Mouse (Mus musculus) liver, embryonic 15.5 days (tissue): Measurements from ENCODE around the gene Afg1l. TPM values are rescaled to one million over a fixed set of nuclear protein-coding genes. Genes with fewer than 3 reads are reported as not detected.

Experiments
- ATAC-seq: fragments of 200-750 bp; cut with Nextera tagmentation; 2 replicates; pipeline ENCODE4 v1.8.0; 2017; ENCODE audit warnings: moderate number of reproducible peaks, mild to moderate bottlenecking, moderate library complexity; ENCODE audit not compliant: insufficient read depth
- H3K27ac ChIP-seq: fragments of 300-500 bp; sonication (generic); replicated peaks from 2 replicates; pipeline ENCODE4 v1.5.1; 2015; ENCODE audit warnings: mild to moderate bottlenecking, inconsistent platforms
- H3K27me3 ChIP-seq: fragments of 300-500 bp; sonication (generic); 2 replicates; pipeline ENCODE4 v1.6.1; 2015; ENCODE audit warnings: mild to moderate bottlenecking, inconsistent platforms
- H3K36me3 ChIP-seq: fragments of 300-500 bp; sonication (generic); replicated peaks from 2 replicates; pipeline ENCODE4 v1.6.1; 2015; ENCODE audit warnings: moderate library complexity, mild to moderate bottlenecking, inconsistent platforms
- H3K4me1 ChIP-seq: fragments of 300-500 bp; sonication (generic); replicated peaks from 2 replicates; pipeline ENCODE4 v1.6.1; 2015; ENCODE audit warnings: inconsistent platforms
- H3K4me2 ChIP-seq: fragments of 300-500 bp; sonication (generic); 2 replicates; pipeline ENCODE4 v1.6.1; 2015; ENCODE audit warnings: moderate library complexity, mild to moderate bottlenecking, inconsistent platforms
- H3K4me3 ChIP-seq: fragments of 300-500 bp; sonication (generic); replicated peaks from 2 replicates; pipeline ENCODE4 v1.5.1; 2015; ENCODE audit warnings: mild to moderate bottlenecking, inconsistent platforms
- H3K9ac ChIP-seq: fragments of 300-500 bp; sonication (generic); 2 replicates; pipeline ENCODE4 v1.6.1; 2015; ENCODE audit warnings: moderate library complexity, mild to moderate bottlenecking, inconsistent platforms
- H3K9me3 ChIP-seq: fragments of 300-500 bp; sonication (generic); replicated peaks from 2 replicates; pipeline ENCODE4 v1.6.1; 2016; ENCODE audit warnings: inconsistent platforms
- WGBS: fragments of 180-500 bp; shearing (Covaris S2); methylation state at CpG from one replicate; pipeline ENCODE4 v1.1.7; 2015; ENCODE audit warnings: mixed read lengths; ENCODE audit not compliant: insufficient replicate concordance; 5-methylcytosine and 5-hydroxymethylcytosine counted together
- polyA plus RNA-seq: library from polyadenylated mRNA; unstranded; fragments of >200 nt; fragmentation: Nextera tagmentation; extraction: Ambion mirVana; gene quantifications from 2 replicates; pipeline ENCODE4 v1.2.1, GENCODE M21; 2015

Afg1l gene
- polyA plus RNA-seq, 1 experiment from 2014 or later, result 2.3 TPM

DNA sequence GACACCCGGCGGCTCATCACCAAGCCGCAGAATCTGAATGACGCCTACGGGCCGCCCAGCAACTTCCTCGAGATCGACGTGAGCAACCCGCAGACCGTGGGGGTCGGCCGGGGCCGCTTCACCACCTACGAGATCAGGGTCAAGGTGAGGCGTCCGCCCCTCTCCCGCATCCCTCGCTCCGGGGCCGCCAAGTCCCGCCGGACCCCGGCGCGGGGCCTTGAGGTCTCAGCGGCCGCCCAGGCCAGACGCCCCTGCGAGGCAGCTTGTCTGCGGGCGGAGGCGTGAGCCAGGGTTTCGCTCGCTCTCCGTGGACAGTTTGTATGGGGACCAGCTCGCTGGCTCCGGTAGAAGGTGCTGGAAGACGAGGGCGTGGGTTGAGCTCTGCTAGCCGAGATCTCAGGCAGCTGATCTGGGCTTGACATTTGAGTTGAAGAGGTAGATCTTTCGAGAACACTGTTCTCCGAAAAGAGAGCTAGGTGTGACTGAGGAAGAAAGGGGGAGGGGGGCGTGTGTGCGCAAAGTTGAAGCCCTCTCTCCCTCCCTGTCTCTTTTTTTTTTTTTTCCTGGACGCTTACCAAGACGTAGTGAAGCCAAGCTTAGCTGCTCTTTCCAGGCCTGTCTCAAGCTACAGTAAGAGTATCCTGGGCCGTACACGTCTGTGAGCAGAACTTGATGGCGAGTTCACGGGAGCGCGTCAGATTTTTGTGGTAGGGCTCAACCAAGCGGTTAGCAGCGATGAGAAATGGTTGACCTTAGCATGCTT is 24.2 kb upstream of the Afg1l start:
- WGBS, result under 1% methylated on average over 53 of the region's 55 CpGs
- H3K27me3 ChIP-seq, result no peaks in the 10 kb centered on the region
- peak overlapping the region; percentile 99 for H3K27ac ChIP-seq
- peaks cover 10% of the 10 kb centered on the region for H3K36me3 ChIP-seq
- peak overlapping the region; percentile 98 for H3K9ac ChIP-seq
- no peaks in the 10 kb centered on the region for H3K9me3 ChIP-seq
- H3K4me3 ChIP-seq, result peak overlapping the region; percentile 92
- peak; percentile 57 for ATAC-seq
- H3K4me1 ChIP-seq, result peaks cover 57% of the 10 kb centered on the region
- peak overlapping the region; percentile 78 for H3K4me2 ChIP-seq

DNA sequence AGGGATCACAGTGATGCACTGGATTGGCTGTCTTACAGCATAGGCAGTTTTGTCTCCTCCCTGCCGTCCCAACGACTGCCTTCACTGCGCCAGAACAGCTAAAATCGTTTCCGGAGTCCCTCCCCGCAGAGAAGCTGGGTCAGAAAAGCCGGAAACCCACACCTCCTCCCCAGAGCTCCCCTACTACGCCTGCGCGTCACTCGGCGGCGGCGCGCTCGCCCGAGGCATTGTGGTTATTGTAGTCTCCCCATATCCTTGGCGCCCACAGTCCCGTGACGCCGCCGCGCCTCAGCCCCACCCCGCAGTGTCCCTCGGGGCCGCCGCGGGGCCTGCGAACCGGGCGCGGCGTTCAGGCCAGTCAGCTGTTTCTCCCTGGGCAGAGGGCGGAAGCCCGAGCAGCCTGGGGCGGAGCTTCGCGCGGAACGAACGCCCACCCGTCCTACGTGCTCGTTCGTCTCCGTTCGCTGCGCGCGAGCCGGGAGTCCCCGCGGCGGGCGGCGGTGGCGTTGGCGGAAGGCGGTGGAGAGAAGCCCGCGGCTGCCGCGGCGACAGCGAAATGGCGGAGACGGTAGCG is 23.5 kb upstream of the Afg1l start, which contains the start of gene Snx3:
Gene Snx3 (plus strand): TSS at position 256 of the 574 bp plus-strand sequence.
- WGBS, result under 1% methylated on average over 68 of the region's 68 CpGs
- Histone ChIP-seq H3K4me2 (peak within 1 kb of the TSS; percentile 78), H3K27ac (peak within 1 kb of the TSS; percentile 99), H3K27me3 (no peaks in the 10 kb centered on the region), H3K9ac (peak within 1 kb of the TSS; percentile 98), H3K9me3 (no peaks in the 10 kb centered on the region), H3K4me1 (peaks cover 52% of the 10 kb centered on the region), H3K4me3 (peak within 1 kb of the TSS; percentile 92), H3K36me3 (peaks cover 3% of the 10 kb centered on the region)
- peak; percentile 98 for ATAC-seq

DNA sequence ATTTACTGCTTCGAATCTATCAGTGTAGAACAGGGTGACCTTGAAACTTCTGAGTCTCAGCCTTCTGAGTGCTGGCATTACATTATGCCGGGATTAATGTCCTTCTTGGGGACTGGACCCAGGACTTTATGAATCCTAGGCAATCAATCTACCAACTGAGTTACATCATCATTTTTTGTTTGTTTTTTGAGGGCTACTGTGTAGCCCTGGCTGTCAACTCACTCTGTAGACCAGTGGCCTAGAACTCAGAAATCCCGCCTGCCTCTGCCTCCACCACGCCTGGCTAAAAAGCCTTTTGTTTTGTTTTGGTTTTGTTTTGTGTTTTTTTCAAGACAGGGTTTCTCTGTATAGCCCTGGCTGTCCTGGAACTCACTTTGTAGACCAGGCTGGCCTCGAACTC is 22.8 kb upstream of the Afg1l start:
- no peak for ATAC-seq
- Histone ChIP-seq H3K4me2 (peak overlapping the region; percentile 78), H3K36me3 (no peaks in the 10 kb centered on the region; the same call in 1 of the 2 replicates), H3K4me3 (peak overlapping the region; percentile 92), H3K9me3 (no peaks in the 10 kb centered on the region), H3K4me1 (peaks cover 49% of the 10 kb centered on the region), H3K9ac (peak overlapping the region; percentile 33), H3K27ac (peak overlapping the region; percentile 99), H3K27me3 (no peaks in the 10 kb centered on the region)
- 67% methylated on average over 5 of the region's 5 CpGs for WGBS

DNA sequence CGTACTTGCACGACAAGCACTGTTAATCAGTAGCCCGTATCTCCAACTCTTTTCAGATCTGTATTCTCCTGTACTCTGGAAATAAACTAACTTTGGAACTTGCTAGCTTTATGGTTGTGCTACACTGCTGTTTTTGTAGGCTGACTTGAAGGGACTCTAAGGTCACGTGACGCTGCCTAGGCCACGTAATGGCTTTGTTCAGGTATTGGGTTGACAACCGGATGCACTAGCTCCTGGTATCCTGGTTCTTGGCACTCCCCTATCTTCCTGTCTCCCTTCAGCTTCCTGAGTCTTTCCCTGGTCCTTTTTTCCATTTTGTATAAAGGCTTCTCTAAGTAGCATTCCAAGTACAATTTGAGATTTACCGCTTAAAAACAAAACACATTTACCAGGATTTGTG is 22.2 kb upstream of the Afg1l start:
- Histone ChIP-seq H3K36me3 (no peaks in the 10 kb centered on the region; the same call in 1 of the 2 replicates), H3K4me1 (peaks cover 45% of the 10 kb centered on the region), H3K27me3 (no peaks in the 10 kb centered on the region), H3K9ac (no peak overlapping the region), H3K4me2 (peak overlapping the region; percentile 78; the same call in 1 of the 2 replicates), H3K4me3 (no peak overlapping the region), H3K9me3 (no peaks in the 10 kb centered on the region), H3K27ac (peak overlapping the region; percentile 99)
- WGBS, result 83% methylated on average over 8 of the region's 8 CpGs
- no peak for ATAC-seq

DNA sequence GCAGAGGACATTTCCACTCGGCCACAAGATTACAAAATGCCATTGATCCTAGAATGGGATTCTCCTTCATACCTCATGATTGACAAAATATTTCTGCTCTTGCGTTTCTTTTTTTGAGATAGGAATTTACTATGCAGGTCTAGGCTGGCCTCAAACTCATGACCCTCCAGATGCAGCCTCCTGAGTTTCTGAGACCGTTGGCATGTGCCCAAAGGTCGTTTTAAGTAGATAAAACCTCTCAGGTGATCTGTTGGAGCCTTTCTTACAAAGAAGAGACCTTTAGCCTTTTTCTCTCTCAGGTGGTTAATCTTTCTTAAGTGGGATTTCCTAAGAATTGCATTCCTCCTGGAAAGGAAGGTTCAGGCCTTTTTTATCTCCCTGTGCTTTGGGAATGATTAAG is 14.6 kb upstream of the Afg1l start:
- H3K4me3 ChIP-seq, result no peak overlapping the region
- H3K4me2 ChIP-seq, result no peak overlapping the region
- H3K4me1 ChIP-seq, result peaks cover 7% of the 10 kb centered on the region
- no peaks in the 10 kb centered on the region for H3K36me3 ChIP-seq
- no peaks in the 10 kb centered on the region for H3K27me3 ChIP-seq
- no peak overlapping the region for H3K9ac ChIP-seq
- no peak overlapping the region for H3K27ac ChIP-seq
- 54% methylated on average over 4 of the region's 4 CpGs for WGBS
- H3K9me3 ChIP-seq, result no peaks in the 10 kb centered on the region
- no peak for ATAC-seq

DNA sequence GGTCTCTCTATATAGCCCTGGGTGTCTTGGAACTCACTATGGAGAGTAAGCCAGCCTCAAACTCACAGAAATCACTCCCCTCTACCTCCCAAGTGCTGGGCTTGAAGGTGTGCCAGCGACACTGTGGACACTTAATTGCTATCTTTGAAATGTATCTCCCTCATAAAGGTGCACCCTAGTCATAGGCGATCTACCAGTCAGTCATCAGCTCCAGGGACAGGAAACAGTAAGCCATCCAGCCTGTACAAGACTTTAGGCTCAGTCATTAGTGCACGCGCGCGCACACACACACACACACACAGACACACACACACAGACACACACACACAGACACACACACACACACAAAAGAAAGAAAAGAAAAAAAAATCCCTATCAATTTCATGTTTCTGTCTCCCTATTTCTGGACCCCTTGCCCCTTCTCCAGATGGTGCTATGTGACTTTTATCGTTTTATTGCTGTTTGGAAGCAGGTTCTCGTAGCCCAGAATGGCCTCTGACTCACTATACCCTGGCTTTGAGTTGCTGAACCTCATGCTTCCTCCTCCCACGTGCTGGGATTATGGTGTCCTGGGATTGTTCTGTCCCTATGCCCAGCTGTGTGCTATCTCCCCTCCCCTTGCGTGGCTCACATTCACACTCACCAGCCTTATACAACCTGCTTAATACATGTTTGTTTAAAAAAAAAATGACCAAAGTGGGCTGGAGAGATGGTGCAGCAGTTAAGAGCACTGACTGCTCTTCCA is 13.8 kb upstream of the Afg1l start:
- H3K4me1 ChIP-seq, result peaks cover 7% of the 10 kb centered on the region
- no peak overlapping the region for H3K9ac ChIP-seq
- H3K4me3 ChIP-seq, result no peak overlapping the region
- H3K4me2 ChIP-seq, result no peak overlapping the region
- no peaks in the 10 kb centered on the region for H3K27me3 ChIP-seq
- ATAC-seq, result no peak
- H3K36me3 ChIP-seq, result no peaks in the 10 kb centered on the region
- no peak overlapping the region for H3K27ac ChIP-seq
- no peaks in the 10 kb centered on the region for H3K9me3 ChIP-seq
- WGBS, result 76% methylated on average over 10 of the region's 10 CpGs

DNA sequence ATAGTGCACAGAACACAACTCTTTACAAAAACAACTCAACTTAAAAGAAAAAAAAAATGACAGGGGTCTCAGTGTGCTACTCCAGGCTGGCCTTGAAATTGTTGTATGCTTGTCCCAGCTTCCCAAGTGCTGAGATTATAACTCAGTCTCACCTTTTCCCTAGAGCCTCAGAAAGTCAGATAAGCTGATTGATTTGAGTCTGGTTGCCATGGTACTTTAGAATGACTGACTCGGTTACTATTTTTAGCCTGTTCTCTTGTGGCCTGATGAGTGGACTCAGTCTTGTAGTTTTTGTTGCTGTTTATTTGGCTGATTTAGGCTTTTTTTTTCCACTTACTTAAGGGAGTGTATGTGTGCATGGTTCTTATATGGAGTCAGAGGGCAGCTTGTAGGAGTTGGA is 12.8 kb upstream of the Afg1l start:
- Histone ChIP-seq H3K4me3 (no peak overlapping the region), H3K4me2 (no peak overlapping the region), H3K4me1 (peaks cover 7% of the 10 kb centered on the region), H3K36me3 (no peaks in the 10 kb centered on the region), H3K27ac (no peak overlapping the region), H3K27me3 (no peaks in the 10 kb centered on the region), H3K9ac (no peak overlapping the region), H3K9me3 (no peaks in the 10 kb centered on the region)
- WGBS, result 13% methylated on average over 1 of the region's 1 CpGs
- no peak for ATAC-seq

DNA sequence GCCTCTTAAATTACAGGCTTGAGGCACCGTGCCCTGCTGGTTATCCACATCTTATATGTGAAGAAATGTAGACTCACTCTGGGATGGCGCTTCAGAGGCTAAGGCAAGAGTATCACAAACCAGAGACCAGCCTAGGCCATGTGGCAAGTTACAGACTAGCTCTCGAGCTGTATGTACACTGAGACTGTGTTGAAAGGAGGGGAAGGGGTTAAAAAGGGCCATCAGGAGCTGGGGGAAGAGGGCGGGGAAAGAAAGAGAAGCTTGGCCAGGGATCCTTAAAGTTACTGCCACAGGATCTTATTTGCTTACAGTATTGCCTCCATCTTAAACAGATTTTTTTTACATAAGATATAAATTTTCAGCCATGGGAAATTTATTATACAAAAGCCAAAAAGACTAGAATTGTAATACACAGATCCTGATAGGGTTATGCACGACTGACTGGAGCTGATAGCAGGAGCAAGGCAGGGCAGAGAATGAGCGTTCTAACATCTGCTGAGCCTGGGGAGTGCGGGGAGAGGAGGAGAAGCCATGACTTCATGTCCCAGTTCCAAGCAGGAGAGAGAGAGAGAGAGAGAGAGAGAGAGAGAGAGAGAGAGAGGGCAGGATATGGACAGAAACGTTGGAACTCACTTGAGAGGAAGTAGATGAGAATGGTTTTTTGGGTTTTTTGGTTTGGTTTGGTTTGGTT is 10.4 kb upstream of the Afg1l start:
- Histone ChIP-seq H3K4me1 (peaks cover 7% of the 10 kb centered on the region), H3K27me3 (no peaks in the 10 kb centered on the region), H3K4me2 (no peak overlapping the region), H3K4me3 (no peak overlapping the region), H3K27ac (no peak overlapping the region), H3K9ac (no peak overlapping the region), H3K36me3 (no peaks in the 10 kb centered on the region), H3K9me3 (no peaks in the 10 kb centered on the region)
- 33% methylated on average over 8 of the region's 8 CpGs for WGBS
- ATAC-seq, result no peak

DNA sequence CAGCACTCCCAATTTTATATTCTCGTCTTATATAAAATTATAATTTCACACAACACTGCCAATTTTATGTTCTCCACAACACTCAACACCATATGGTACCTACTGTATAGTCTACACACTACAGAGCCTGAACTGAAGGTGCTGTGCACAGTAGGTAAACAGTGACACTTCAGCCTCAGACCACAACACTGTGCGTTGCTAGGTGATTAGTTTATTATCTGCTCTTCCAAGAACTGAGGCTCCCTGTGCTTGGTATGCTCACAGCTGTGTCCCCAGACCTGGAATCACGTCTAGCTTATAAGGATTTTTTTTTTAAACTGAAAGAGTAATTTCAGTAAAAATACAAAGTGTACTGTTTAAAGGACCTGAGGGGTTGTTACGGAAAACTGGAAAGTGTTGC is 2.4 kb upstream of the Afg1l start:
- Histone ChIP-seq H3K4me3 (no peak overlapping the region), H3K36me3 (no peaks in the 10 kb centered on the region), H3K9me3 (no peaks in the 10 kb centered on the region), H3K9ac (no peak overlapping the region), H3K4me1 (peaks cover 59% of the 10 kb centered on the region), H3K4me2 (no peak overlapping the region), H3K27me3 (no peaks in the 10 kb centered on the region), H3K27ac (no peak overlapping the region)
- ATAC-seq, result 0 out of 2 replicates have a peak, but pooled peaks have one; percentile 17
- 43% methylated on average over 4 of the region's 4 CpGs for WGBS

DNA sequence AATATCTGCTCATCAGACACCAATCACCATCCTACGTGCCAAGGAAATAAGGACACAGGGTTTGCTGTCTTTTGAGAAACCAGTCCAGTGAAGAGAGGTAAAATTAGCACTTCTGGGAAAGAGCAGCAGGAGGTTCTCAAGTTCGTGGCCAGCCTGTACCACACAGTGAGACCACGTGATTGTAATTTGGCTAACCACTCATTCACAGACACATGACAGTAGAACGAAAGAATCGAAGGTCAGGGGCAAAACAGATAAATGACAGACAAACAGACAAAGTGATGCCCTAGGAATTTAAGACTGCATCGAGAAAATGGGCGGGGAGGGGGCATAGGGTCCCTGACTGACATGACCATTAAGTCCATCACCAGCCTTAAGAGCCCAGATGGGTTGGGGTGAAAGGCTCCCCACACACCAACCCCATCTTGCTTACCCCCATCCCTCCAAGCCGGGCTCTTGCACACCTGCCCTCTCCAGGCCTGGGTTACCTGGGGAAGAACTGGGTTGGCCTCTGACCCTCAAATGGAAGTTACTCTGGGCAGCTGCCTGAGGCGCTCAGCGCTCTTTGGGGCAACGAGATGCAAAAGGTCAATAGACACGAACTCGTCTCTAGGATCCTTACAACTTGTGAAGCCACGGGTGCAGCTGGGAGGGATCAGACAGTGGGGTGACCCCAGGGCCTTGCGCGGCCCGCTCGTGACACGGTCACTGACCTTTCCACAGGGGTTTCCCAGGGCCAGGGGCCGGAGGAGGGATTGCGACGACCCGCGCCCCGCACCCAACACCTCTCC is 620 bp downstream of the Afg1l start:
- H3K4me3 ChIP-seq, result peak overlapping the region; percentile 82
- H3K36me3 ChIP-seq, result no peaks in the 10 kb centered on the region
- no peaks in the 10 kb centered on the region for H3K27me3 ChIP-seq
- peak overlapping the region; percentile 88 for H3K4me2 ChIP-seq
- peaks cover 58% of the 10 kb centered on the region for H3K4me1 ChIP-seq
- peak overlapping the region; percentile 87 for H3K9ac ChIP-seq
- no peaks in the 10 kb centered on the region for H3K9me3 ChIP-seq
- WGBS, result 5% methylated on average over 25 of the region's 25 CpGs
- peak; percentile 25 for ATAC-seq
- peak overlapping the region; percentile 98 for H3K27ac ChIP-seq
